Mouse (Mus musculus) spleen, adult 2 months (tissue): ENCODE data around the gene Stra8.

Experiments used
- CTCF ChIP-seq: fragments of 200-500 bp; IDR thresholded peaks from 2 replicates; pipeline ENCODE4 v1.5.1; 2011; ENCODE audit warnings: mild to moderate bottlenecking, inconsistent platforms; ENCODE audit not compliant: insufficient read depth, insufficient read length, insufficient replicate concordance; ENCODE audit errors: extremely low read depth
- POLR2A ChIP-seq: fragments of 200-500 bp; IDR thresholded peaks from 2 replicates; pipeline ENCODE4 v1.6.1; 2011; ENCODE audit warnings: low read depth, low read length, inconsistent platforms

GRCm38 (mm10) chr6:34902578-34902977 lies 17.4 kb upstream of the Stra8 start:
- TF ChIP-seq POLR2A (no peak), CTCF (no peak)
